Mouse (Mus musculus) mesoderm, embryonic 11.5 days (tissue): ENCODE results near the gene Tiam2.

Experiments used
- DNase-seq: peaks from one replicate; pipeline ENCODE4 v3.0.0-alpha.2; 2012; ENCODE audit warnings: low read depth, low spot score

The Tiam2 gene

DNA sequence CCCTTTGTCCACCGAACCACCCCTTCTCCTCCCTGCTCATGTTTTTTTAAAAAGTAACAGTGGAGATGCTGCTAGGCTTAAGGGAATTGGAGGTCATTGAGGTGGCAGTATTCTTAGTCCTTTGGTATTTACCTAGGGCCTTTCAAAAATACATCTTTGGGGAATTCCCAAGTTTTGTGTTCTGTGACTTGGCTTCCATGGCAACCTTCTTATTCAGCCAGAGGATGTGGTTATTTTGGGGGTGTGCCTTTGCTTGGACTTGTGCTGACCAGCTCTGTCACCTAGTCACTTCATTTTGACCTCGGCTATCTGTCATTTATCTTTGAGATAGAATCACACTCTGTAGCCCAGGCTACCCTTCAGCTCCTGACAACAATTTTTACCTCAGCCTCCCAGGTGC is 68.6 kb downstream of the Tiam2 start:
- DNase-seq, result no peak

DNA sequence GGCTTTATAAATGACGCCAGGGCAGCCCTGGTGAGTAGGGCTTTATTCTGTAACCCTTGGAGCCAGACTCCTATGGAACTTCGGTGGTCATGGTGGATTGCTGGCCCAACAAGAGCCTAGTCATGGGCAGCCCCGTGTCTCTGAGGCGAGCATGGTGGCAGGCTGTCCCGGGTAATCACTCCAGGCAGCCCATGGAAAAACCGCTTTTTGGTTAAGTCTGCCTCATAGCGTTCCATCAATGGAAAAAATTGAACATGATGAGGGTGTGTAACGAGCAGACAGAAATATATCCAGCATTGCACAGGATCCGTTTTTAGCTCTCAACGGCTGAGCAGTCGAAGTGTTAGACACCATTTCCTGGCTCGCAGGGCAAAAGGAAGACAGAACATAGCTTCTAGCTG is 70.5 kb downstream of the Tiam2 start:
- DNase-seq, result no peak

DNA sequence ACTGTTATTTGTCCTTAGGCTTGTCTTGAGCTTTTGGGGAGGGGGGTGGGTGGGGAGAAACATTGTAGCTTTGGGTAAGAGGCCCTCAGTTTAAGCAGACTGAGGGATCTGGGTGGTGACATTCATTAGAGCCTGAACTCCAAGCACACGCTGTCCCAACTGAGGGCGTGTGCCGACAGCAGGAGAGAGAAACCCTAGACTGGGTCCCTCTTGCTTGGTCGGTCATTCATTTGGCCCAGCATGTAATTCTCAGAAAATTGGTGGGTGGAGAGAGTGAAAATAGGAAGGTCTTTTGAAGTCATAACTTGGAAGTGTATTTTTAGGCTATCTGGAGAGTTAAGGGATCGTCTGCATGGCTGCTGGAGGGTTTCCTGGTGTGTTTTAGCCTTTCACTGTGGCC is 71.5 kb downstream of the Tiam2 start:
- no peak for DNase-seq

DNA sequence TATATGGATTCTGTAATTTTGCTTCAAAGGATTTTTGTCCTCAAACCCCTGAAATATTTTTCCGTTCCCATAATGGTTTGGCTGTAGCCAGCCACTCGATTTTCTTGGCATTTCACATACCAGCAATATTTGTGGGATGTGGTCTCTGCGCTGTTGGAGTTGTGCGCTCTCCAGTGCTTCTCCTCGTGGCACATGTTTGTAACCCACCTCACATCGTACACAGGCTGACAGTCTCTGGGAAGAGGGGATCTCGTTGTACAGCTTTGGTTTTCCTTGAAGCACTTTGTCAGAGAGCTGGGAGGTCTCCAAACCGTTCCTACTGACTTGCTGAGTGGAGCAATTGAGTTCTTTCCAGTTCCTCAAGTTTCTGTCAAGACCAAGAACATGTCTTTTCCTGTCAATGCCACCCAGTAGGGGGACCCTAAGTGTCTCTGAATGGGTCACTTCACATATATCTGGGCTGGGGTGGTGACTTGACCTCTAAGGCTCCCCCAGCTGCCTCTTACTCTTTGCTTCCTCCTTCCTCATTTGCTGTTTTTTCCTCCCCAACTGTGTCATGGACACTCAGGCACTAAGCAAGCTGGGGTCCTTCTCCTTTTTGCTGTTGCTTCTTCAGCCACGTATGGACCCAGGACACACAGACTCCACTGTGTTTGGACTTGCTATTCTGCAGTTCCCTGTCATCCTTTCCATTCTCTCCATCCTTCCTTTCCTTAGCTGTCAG is 79.1 kb downstream of the Tiam2 start:
- DNase-seq, result no peak

DNA sequence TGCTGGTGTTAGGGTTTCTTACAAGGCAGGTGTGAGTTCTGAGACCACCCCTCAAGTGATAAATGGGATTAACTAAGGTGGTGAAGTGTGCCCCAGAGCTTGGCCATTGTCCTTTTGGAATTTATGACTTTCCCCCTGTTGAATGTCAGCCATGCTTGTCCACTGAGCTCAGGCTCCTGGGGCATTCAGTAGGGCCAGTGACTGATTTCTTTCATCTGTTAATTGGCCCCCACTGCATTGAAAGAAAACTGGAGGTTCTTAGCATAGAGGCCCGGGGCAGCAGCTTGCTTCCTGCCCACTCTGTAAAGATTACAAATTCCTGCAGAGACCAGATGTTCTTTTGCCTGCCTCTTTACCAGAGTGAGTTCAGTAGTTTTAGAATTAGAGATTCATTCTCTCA is 80.7 kb downstream of the Tiam2 start:
- DNase-seq, result peak; percentile 51

DNA sequence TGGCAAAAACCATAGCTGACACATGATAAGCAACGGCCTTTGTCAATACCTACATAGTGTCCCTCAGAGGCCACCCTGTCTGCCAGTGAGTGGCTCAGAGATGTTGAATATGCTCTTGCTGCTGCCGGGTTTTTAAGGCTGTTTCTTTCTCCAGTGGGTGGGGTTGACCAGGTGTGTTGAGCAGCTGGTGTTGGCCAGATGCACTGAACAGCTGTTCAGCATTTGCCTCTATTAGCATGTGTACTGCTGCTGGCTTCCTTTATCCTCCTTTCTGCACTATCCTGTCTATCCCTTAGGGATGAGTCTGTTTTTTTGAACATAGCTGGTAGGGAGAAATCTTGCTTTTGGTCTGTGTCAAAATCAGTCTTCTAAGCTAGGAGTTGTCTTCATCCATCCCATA is 83.9 kb downstream of the Tiam2 start:
- DNase-seq, result no peak

DNA sequence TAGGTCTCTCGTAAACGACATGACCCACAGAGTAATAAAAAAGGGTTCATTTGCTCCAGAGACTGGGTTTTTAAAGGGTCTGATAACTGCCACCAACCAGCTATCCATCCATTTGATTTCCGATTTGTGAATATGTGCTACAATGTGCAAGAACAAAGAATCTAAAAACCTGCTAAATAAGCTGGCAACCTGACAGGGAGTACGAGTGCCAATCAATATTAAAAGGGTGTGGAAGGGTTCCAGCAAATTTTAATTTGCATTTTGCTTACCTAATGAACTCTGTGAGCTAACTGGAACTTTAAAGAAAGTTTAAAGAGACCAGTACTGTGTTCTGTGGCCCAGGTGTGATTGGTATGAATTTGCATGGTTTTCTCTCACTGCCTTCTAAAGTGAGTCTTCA is 86.4 kb downstream of the Tiam2 start:
- no peak for DNase-seq

DNA sequence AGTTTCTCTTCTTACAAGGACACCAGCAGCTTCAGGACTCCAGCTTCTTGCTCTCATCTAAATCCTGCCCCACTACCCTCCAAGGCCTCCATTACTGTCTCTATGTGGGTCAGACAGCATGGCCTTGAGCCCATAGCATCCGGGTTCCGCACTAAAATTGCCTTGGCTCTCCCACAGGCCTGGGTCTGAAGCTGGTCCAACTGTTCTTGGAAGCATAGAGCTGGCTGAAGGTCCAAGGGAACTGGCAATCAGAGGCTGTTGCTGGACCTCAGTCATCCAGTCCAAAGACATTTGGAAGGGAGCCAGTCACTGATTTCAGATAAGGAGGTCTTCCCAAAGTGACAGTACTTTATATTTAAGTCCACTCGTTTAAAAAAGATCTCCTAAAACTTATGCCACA is 89.2 kb downstream of the Tiam2 start:
- DNase-seq, result no peak

DNA sequence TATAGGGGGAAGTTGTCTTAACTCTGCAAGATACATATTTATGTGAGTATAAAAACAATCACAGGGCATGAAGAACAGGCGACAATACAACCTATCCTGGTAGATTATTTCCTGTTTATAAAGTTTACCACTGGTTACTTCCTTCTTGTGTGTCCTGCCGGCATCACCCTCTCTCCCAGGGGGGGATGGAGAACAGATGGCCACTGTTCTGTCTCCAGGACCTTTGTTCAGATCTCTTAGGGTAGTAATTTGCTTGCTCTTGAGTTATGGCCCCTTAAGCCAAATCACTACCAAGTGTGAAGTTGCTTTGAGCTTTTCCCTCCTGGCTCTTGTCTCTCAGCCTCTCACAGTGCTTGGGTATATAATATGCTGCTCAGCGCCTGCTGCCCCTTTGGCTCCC is 90.0 kb downstream of the Tiam2 start:
- DNase-seq, result peak; percentile 40

DNA sequence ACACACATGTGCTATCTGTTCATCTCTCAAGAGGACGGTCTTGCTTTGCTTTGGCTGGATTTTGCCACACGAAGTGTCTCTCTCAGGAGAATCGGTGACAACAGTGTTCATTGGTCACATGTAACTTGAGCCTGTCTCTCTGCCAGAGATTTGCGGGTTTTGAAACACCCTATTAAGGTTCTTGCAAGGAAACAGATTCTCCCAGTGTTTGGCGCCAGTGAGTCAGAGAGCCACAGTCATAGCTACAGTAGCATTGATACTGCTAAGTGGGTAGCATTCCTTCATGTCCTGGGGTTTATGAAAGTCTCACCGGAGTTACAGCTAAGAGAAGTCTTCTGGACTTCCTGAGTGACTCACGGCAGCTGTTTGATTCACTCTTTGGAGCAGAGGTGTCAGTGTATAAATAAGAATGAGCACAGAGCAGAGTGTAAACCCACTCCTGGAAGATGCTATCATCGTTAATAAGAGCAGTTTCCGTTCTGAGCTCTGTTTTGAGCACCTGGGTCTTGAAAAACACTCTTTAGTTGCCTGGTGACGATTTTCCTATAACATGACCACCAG is 93.1 kb downstream of the Tiam2 start:
- no peak for DNase-seq

DNA sequence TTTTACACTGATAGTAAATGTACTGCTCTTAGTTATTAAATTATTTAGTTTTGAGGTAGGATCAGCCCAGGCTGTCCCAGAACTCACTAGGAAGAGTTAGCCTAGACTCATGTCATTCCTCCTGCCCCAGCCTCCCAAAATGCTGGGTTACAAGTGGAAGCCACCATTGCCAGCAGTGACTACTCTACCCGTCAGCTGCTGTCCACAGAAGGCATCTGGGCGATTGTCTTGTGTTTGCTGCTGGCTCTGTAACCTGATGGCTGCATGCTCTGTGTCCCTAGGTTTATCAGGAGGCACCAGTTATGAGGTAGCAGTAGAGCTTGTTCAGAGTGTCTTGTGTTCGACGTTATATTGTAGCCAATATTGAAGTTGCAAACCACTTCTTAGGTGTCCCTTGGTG is 93.8 kb downstream of the Tiam2 start:
- no peak for DNase-seq

DNA sequence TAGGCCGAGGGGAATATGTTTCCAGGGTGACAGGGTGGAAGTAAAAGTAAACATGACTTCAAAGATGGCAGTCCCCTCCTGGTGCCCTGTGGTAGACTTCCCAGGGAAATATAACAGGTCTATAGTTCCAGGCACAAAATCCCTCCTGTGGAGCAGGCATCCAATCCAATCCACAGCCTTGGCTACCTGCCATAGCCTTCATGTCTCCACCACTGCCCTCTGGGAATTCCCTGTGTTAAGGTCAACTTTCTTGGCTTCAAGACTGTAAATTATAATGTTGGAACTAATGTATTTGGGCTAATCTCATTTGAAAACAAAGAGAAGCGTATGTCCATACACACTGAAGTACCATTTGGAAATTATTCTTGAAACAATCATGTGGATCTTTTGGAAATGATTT is 97.0 kb downstream of the Tiam2 start:
- no peak for DNase-seq

DNA sequence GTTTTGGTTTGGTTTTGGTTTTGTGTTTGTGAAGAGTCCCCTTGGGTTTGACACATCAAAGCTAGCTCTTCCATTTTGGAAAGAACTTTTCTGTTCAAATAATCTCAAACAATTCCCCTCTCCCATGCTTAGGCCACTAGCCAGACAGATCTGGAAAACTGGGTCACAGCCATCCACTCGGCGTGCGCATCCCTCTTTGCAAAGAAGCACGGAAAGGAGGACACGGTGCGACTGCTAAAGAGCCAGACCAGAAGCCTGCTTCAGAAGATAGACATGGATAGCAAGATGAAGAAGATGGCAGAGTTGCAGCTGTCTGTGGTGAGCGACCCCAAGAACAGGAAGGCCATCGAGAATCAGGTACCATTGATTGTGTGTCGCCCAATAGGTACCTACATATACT is 102.3 kb downstream of the Tiam2 start:
- no peak for DNase-seq

DNA sequence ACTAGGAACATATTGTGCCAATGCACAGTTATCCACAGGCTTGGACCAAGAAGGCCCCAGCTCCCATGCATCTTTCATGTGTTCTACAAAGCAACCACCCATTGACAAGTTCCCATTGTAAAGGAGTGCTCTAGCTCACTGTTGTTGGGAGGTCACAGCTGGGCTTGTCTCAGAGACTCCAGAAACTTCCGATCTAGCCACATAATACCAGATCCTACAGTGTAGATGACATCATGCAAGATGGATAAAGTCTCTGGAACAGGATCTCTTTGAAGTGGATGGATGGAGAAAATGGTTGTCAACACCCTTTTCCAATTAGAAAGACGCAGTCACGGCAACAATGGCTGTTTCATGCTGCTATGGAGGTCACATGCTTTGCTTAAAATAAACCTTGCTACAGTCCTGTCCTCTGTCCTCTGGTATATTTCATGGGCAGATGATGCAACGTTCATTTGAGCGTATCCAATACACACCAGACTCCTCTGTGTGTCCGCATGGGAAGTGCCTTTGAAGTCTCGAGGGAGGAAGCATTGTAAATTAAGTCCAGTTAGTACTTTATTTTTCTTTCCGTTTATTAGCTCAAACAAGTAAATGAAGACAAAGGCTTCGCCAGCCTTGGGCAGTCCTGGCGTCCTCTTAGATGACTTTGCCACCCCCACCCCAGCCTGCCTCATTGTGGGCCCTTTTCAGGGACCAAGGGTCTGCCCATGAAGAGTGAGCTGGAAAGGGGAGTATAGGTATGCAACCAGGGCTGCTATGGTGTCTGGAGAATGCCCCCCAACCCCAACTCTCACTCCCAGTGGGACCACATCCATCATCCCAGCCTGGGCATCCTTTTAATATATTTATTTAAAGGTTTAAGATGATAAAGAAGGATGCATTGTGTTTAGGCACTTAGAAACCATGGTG is 106.5 kb downstream of the Tiam2 start:
- no peak for DNase-seq

DNA sequence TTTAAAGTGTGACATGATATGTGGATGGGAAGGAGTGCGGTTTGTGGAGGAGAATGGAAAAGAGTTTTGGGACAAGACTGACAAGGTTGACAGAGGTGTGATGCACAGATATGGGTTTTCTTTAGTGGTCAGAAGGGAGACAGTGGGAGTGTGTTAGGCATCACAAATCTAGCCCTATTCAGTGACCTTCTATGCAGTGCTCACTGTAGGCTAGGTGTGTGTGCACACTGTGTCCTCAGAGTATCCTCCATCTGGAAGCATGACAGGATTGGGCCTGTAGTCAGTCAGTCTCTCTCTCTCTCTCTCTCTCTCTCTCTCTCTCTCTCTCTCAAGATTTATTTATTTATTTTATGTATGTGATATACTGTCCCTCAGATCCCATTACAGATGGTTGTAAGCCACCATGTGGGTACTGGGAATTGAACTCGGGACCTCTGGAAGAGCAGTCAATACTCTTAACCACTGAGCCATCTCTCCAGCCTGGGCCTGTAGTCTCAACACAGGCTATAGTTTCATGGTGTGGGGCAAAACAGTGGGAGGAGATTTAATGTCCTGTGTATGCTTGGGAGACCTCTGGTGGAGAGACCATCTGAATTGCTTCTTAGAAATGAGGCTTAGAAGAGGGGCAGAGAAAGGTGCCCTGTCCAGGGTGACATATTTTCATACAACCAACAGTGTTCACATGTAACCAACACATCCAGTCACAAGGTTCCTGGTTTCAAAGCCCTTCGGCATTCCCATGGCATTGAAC is 107.3 kb downstream of the Tiam2 start:
- no peak for DNase-seq

DNA sequence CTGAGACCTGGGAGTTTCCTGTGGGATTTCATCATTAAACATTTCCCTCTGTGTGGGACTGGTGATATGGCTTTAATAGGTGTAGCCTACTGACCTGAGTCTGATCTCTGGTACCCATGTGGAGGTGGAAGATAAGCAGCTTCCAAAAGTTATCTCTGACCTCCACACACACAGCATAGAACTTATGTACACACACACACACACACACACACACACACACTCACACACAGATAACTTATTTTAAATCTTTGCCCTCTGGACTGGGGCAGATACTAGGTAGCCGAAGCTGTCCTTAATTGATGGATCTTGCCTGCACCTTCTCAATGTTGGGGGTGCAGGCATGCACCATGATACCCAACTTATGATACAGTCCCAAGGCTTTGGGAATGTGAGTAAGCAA is 108.9 kb downstream of the Tiam2 start:
- no peak for DNase-seq

DNA sequence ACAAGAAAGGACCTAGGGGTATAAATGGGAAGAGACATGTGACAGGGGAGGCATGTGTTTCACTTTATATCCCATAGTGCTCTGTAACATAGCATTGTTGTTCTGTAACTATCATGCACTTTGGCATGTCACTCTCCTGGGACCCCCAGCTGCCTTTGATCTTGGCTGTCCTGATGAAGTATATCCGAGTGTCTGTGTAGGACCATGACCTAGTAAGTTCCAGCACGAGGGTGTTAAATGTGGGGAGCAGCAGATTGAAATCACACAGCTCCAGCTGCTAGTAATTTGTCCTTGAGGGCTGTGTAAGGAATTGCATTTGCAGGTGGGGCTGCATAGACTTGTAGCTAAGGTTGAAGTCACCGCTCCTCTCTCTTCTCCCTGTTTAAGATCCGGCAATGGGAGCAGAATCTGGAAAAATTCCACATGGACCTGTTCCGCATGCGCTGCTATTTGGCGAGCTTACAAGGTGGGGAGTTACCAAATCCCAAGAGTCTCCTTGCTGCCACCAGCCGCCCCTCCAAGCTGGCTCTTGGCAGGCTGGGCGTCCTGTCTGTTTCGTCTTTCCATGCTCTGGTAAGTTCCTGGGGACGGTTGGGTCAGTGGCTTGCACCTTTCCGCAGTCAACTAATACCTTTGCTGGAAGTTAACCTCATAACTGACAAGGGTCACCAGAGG is 110.6 kb downstream of the Tiam2 start:
- DNase-seq, result no peak

DNA sequence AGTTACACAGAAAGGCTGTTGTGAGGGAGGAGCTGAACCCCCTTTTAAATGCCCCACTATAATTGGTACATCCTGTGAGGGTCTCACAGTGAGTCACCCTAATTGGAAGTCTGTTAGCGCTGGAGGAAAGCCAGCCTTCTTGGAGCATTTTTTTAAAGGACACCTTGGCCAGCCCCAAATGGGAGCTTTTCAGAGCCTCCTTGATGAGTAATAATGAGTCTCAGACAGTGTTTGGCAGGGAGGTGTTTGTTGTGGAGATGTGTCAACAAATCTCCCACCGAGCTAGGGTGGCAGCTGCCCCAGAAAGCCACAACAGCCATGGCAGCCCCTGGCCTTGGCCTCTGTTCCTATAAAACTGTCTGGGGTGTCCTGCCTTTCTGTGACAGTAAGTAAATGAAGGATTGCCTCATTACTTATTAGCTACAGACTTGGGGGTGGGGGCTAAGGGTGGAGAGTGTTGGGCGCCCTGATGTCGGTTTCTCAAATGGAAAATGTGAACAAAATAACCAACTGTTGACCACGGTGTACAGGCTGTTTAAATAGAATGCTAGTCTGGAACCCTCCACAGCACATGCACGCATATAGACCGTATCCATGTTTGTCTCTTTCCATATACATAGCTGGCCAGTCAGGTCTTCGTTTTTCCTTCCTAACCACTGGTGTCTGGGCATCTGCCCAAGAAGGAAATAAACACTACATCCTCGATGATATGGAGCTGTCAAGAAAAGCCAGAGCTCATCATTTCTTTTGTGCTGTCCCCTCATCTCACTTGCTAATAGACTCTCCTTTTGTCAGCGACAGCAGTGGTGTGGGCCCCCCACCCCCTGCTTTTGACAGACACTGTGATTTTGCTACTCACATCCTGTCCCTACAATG is 116.4 kb downstream of the Tiam2 start:
- no peak for DNase-seq

DNA sequence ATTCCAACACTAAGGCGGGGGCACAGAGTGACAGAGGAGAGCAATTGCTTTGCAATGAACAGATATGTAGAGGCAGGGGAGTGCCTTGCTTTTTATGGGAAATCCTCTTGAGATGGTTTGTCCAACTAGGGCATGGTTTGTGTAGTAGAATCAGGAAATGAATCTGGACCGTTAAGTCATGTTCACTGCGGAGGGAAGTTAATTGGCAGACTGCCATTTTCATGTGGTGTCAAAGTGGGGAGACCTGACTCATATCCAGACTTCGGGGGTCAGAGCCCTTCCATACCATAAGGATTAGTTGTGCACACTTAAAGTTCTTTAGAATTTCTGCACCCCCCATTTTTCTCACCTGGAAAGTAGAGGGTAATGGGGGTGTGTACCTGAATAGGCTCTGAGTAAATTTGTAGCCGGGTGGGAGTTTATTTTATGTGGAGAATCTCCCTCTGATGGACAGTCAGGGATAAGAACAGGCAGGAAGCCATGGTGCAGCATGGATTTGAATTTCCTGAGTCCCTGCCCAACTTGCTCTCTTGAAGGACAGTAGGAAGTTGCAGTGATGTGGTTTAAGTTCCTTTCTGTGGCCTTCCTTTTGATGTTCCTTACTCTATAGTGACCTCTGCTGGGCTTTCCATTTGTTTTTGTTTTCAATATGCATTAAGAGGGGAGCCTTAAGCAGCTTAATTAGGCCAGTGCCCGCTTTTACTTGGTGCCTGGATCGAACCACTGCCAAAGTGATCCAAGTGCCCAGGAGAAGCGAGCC is 120.0 kb downstream of the Tiam2 start:
- DNase-seq, result peak; percentile 30

DNA sequence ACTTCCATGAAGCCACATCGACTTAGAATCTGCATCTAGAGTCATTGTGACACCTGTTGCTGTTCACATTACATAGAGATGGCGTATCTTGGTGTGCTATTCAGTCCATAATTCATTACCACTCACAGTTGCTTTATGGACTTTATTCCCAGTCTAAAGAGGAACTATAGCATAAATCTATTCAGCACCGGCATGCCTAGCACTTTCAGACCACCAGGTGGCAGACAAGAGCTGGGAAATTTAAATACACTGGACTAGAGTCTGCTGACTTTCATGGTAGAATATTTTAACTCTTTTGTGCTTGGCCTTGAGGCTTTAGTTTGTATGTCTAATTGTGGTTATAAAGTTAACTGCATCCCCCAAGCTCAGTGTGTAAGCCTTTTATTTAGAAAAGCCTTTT is 122.4 kb downstream of the Tiam2 start:
- peak; percentile 67 for DNase-seq
